Mouse (Mus musculus) cerebellum, adult 2 months (tissue): ENCODE measurements at regions not wholly inside any gene's neighbourhood (a gene's known extent, or its start where the extent isn't known, plus 50 kb on each side); places are given as distances from the start of the nearest gene placed in this dataset.

Source experiments
- CTCF ChIP-seq: fragments of 200-500 bp; IDR thresholded peaks from 2 replicates; pipeline ENCODE4 v1.5.1; 2011; ENCODE audit warnings: low read depth, mild to moderate bottlenecking, control low read depth, low read length, moderate library complexity, borderline replicate concordance; ENCODE audit not compliant: insufficient read depth
- POLR2A ChIP-seq: fragments of 200-500 bp; IDR thresholded peaks from 2 replicates; pipeline ENCODE4 v1.6.1; 2011; ENCODE audit warnings: low read length, control low read depth, borderline replicate concordance; ENCODE audit not compliant: insufficient read depth

DNA sequence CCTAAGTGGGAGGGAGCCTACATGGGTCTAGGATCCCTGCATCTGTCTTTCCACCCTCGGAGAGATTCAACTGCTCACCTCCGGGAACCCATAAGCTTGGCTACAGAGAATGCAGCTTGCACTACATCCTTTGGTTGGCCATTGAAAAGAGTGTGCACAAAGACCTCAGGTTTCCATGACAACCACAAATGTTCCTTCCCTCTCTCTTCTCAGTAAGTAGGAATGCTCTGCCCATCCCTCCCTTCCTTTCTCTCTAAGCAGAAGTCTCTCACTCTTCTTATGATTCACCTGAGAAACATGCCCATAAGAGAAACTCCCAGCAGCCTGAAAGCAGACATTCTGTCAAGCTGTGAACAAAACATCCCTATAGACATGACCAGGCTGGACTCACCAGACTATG is 95.8 kb downstream of the Bex3 start:
- TF ChIP-seq CTCF (no peak), POLR2A (no peak)
